Mouse (Mus musculus) midbrain, embryonic 10.5 days (tissue): Measurements from ENCODE around the gene Selenom. TPM values are rescaled to one million over a fixed set of nuclear protein-coding genes. Genes with fewer than 3 reads are reported as not detected.

ENCODE experiments used
- DNase-seq: peaks from one replicate; pipeline ENCODE4 v3.0.0-alpha.2; 2017; ENCODE audit warnings: low spot score
- H3K27ac ChIP-seq: fragments of 300-500 bp; sonication (generic); replicated peaks from 2 replicates; pipeline ENCODE4 v1.5.1; 2016; ENCODE audit warnings: mild to moderate bottlenecking
- H3K27me3 ChIP-seq: fragments of 300-500 bp; sonication (generic); 2 replicates; pipeline ENCODE4 v1.6.1; 2016; ENCODE audit warnings: low read depth, mild to moderate bottlenecking; ENCODE audit not compliant: poor library complexity, severe bottlenecking
- H3K36me3 ChIP-seq: fragments of 300-500 bp; sonication (generic); 2 replicates; pipeline ENCODE4 v1.6.1; 2016; ENCODE audit warnings: mild to moderate bottlenecking, moderate library complexity
- H3K4me1 ChIP-seq: fragments of 300-500 bp; sonication (generic); 2 replicates; pipeline ENCODE4 v1.6.1; 2016
- H3K4me3 ChIP-seq: fragments of 300-500 bp; sonication (generic); 2 replicates; pipeline ENCODE4 v1.5.1; 2016; ENCODE audit warnings: mild to moderate bottlenecking, moderate library complexity
- H3K9me3 ChIP-seq: fragments of 300-500 bp; sonication (generic); replicated peaks from 2 replicates; pipeline ENCODE4 v1.6.1; 2016; ENCODE audit warnings: mild to moderate bottlenecking
- WGBS: fragments of 180-500 bp; shearing (Covaris S2); methylation state at CpG from one replicate; pipeline ENCODE4 v1.1.7; 2016; 5-methylcytosine and 5-hydroxymethylcytosine counted together
- polyA plus RNA-seq: library from polyadenylated mRNA; unstranded; fragments of >200 nt; fragmentation: Nextera tagmentation; extraction: Ambion mirVana; gene quantifications from 2 replicates; pipeline ENCODE4 v1.2.1, GENCODE M21; 2016

Selenom gene
- polyA plus RNA-seq, 1 experiment from 2014 or later: 43.8 TPM

DNA sequence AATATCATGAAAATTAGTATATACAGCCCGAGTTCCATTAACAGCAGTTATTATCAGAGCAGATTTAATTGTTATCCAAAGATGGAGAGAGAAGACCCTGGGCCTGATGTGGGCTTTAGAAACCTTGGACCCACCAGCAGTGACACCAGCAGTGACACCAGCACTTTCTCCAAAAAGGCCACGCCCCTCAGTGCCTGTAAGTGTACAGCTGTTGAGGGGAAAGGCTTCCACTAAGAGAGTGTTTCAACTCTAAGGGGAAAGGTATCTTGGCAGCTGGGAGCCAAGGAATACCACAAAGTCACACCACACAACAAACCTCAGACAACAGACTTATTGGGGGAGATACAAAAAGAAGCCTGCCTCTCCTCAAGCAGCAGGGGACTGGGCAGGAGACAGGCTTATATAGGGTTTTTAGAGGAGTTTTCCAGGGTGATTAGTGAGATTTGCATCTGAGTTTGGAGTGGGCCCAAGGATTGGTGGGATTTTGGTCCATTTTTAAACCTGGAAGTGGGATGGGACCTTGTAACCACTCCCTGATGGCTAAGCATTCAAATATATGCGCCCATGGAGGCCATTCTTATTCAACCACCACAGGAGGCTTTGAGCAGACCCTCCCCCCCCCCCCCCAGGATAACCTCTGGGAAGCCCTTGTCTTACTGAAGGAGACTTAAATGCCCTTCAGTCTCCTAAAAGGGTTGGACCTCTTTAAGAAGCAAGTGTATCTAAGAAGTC is 34.2 kb downstream of the Selenom start:
- 54% methylated on average over 3 of the region's 3 CpGs for WGBS
- no peaks in the 10 kb centered on the region for H3K36me3 ChIP-seq
- H3K4me3 ChIP-seq: no peak overlapping the region
- H3K4me1 ChIP-seq: peaks cover 10% of the 10 kb centered on the region
- H3K9me3 ChIP-seq: peaks cover 6% of the 10 kb centered on the region
- no peak for DNase-seq
- no peaks in the 10 kb centered on the region for H3K27me3 ChIP-seq
- no peak overlapping the region for H3K27ac ChIP-seq

- peaks cover 10% of the 10 kb centered on the region for H3K4me1 ChIP-seq
- H3K4me3 ChIP-seq: no peak overlapping the region
- peaks cover under 1% of the 10 kb centered on the region; the same call in 1 of the 2 replicates for H3K9me3 ChIP-seq
- 83% methylated on average over 5 of the region's 5 CpGs for WGBS
- no peak overlapping the region for H3K27ac ChIP-seq
- no peak for DNase-seq
- no peaks in the 10 kb centered on the region for H3K36me3 ChIP-seq
- H3K27me3 ChIP-seq: no peaks in the 10 kb centered on the region
Measured at GRCm38 (mm10) chr11:3549791-3550190, 35.3 kb downstream of the Selenom start.

DNA sequence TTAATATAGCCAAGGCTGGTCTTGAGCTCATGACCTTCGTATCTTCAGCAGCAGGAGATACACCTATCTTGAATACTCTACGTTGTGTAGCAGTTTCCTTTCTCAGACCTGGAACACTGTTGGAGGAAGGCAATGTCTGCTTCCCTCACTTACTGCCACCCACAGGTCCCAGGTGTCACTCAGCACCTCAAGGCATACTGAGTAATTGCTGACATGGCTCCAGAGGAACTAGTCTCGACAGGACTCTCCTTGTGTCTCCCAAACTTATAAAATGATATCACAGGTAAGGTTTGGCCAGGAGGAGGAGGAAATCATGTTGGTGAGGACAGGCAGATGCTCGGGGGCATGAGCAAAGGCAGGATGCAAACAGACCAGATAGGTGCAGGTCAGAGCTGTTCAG is 40.5 kb downstream of the Selenom start:
- H3K4me1 ChIP-seq: no peaks in the 10 kb centered on the region
- no peak overlapping the region for H3K4me3 ChIP-seq
- H3K36me3 ChIP-seq: no peaks in the 10 kb centered on the region
- no peak for DNase-seq
- 84% methylated on average over 4 of the region's 4 CpGs for WGBS
- no peaks in the 10 kb centered on the region for H3K9me3 ChIP-seq
- H3K27ac ChIP-seq: no peak overlapping the region
- no peaks in the 10 kb centered on the region for H3K27me3 ChIP-seq

GRCm38 (mm10) chr11:3557852-3558251 is 43.4 kb downstream of the Selenom start:
- 85% methylated on average over 3 of the region's 3 CpGs for WGBS

GRCm38 (mm10) chr11:3560202-3560601 is 45.7 kb downstream of the Selenom start:
- DNase-seq: no peak
- H3K4me1 ChIP-seq: no peaks in the 10 kb centered on the region
- no peak overlapping the region for H3K27ac ChIP-seq
- H3K27me3 ChIP-seq: no peaks in the 10 kb centered on the region
- H3K4me3 ChIP-seq: no peak overlapping the region
- H3K36me3 ChIP-seq: no peaks in the 10 kb centered on the region
- 89% methylated on average over 5 of the region's 5 CpGs for WGBS
- H3K9me3 ChIP-seq: no peaks in the 10 kb centered on the region

More at GRCm38 (mm10) chr11:3557852-3558251, 43.4 kb downstream of the Selenom start:
- Histone ChIP-seq H3K4me1 (no peaks in the 10 kb centered on the region), H3K36me3 (no peaks in the 10 kb centered on the region), H3K9me3 (no peaks in the 10 kb centered on the region), H3K4me3 (no peak overlapping the region), H3K27ac (no peak overlapping the region), H3K27me3 (no peaks in the 10 kb centered on the region)
- no peak for DNase-seq

- Histone ChIP-seq H3K36me3 (no peaks in the 10 kb centered on the region), H3K4me3 (no peak overlapping the region), H3K4me1 (no peaks in the 10 kb centered on the region), H3K9me3 (no peaks in the 10 kb centered on the region), H3K27me3 (no peaks in the 10 kb centered on the region), H3K27ac (no peak overlapping the region)
- DNase-seq: no peak
- 90% methylated on average over 6 of the region's 6 CpGs for WGBS
Measured at GRCm38 (mm10) chr11:3563853-3564252, 49.4 kb downstream of the Selenom start.

GRCm38 (mm10) chr11:3564451-3564850 is 50.0 kb downstream of the Selenom start:
- 65% methylated on average over 7 of the region's 7 CpGs for WGBS

DNA sequence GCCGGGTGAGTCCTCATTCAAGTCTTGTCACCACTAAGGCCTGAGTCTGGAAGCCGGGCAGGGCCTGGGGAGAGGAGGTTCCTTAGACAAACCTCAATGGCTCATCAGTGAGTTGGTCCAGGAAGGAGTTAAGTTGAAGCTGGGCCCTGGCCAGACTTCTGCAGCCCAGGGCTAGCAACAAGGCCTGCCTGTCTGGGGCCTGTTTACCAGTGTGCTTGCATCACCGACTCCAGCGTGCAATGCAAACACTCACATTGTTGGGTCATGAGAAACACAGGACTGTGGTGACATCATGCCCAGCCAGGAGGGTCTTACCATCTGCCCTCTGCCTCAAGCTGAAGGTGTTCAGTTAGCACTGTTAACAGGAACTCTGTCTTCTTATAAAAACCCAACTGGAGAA is 51.5 kb downstream of the Selenom start:
- Histone ChIP-seq H3K9me3 (no peaks in the 10 kb centered on the region), H3K36me3 (no peaks in the 10 kb centered on the region), H3K4me3 (no peak overlapping the region), H3K27me3 (no peaks in the 10 kb centered on the region), H3K27ac (no peak overlapping the region), H3K4me1 (no peaks in the 10 kb centered on the region)
- no peak for DNase-seq
- WGBS: 83% methylated on average over 4 of the region's 4 CpGs

More at GRCm38 (mm10) chr11:3564451-3564850, 50.0 kb downstream of the Selenom start:
- Histone ChIP-seq H3K27ac (no peak overlapping the region; the same call in 1 of the 2 replicates), H3K9me3 (no peaks in the 10 kb centered on the region), H3K27me3 (no peaks in the 10 kb centered on the region), H3K4me3 (no peak overlapping the region), H3K36me3 (no peaks in the 10 kb centered on the region), H3K4me1 (no peaks in the 10 kb centered on the region)
- DNase-seq: no peak

Other genes starting within 250 kb of the Selenom start
- 342 and 344 TPM in 2 replicates for gene Drg1, start 248.3 kb upstream of the Selenom start, polyA plus RNA-seq
- gene Patz1, start 225.8 kb upstream of the Selenom start, polyA plus RNA-seq: 112 and 122 TPM in 2 replicates
- 7.4 and 13.0 TPM in 2 replicates for gene Pik3ip1, start 184.3 kb upstream of the Selenom start, polyA plus RNA-seq
- 50.7 and 68.9 TPM in 2 replicates for gene Limk2, start 105.5 kb upstream of the Selenom start, polyA plus RNA-seq
- 46.5 and 52.5 TPM in 2 replicates for gene Rnf185, start 62.3 kb upstream of the Selenom start, polyA plus RNA-seq
- gene Pla2g3, start 26.4 kb upstream of the Selenom start, polyA plus RNA-seq: 0.75 and 0.89 TPM in 2 replicates
- 0.16 and 0.24 TPM in 2 replicates for gene Inpp5j, start 9.9 kb upstream of the Selenom start, polyA plus RNA-seq
- gene Smtn, start 25.9 kb downstream of the Selenom start, polyA plus RNA-seq: 40.2 and 45.4 TPM in 2 replicates
- 35.6 and 40.7 TPM in 2 replicates for gene Morc2a, start 134.5 kb downstream of the Selenom start, polyA plus RNA-seq